Mouse (Mus musculus): ENCODE results near the gene Sun1. TPM values are rescaled to one million over a fixed set of nuclear protein-coding genes. Genes with fewer than 3 reads are reported as not detected.

The Sun1 gene
- polyA plus RNA-seq, 1 experiment from 2014 or later = 42.4 TPM

DNA sequence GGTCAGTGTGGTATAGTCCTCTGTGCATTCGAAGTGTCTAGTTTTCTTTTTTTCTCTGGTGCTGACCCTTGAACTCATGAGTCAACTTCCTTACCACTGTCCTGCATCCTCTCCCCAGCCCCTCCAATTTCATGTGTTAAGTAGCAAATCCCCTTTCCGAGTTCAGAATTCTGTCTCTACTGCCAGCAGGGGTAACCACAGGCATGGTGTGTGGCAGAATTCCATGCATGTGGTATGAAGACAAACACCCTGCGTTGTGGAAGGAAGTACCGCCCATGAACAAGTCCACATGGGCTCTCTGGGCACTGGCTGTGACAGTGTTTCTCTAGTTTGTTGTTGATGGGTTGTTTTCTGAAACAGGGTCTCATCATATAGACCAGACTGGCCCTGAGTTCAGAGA is 67.2 kb downstream of the Sun1 start:
- Histone ChIP-seq H3K4me1 (replicated peaks) (peaks cover 16% of the 10 kb centered on the region), H3K9me3 (replicated peaks) (no peaks in the 10 kb centered on the region), H3K27ac (ENCODE audit: poor library complexity, severe bottlenecking) (no peak overlapping the region), H3K9ac (no peak overlapping the region), H3K27me3 (replicated peaks) (no peaks in the 10 kb centered on the region), H3K4me2 (no peak overlapping the region), H3K36me3 (peaks cover 71% of the 10 kb centered on the region), H3K4me3 (no peak overlapping the region)
- WGBS = 89% methylated on average over 4 of the region's 4 CpGs
- no peak for ATAC-seq (ENCODE audit: insufficient number of reproducible peaks, low FRiP score)

DNA sequence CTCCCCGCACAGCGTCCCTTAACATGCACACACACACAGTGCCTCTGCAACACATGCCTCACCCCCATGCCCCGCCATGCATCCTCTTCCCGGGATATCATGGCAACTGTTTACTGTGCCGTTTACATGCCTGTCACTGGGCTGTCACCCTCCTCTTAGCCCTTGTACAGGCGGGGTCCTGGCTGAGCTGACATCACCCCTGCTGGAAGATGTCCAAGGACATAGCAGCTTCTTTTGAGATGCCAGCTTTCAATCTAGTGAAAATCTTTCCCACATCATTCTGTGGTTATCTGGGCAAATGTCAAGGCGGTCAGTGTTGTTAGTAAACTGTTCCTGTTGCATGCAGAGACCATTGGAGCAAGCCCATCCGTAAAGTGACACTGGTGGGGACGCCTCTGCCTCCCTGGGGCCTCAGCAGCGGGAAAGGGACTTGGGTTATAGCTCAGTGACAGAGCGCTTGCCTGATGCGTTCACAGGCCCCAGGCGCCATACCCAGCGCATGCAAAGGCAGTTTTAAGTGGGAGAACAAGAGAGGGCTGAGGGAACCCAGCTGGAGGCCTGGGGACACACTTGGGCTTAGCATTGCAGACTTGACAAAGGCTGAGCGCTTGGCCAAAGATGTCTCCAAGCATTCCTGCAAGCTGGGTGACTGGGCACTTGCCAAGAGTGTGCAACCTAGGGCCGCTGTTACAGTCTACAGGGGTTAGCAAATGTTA is 70.5 kb downstream of the Sun1 start:
- H3K9ac ChIP-seq = no peak overlapping the region
- ATAC-seq (ENCODE audit: insufficient number of reproducible peaks, low FRiP score) = no peak
- H3K27me3 ChIP-seq (replicated peaks) = no peaks in the 10 kb centered on the region

DNA sequence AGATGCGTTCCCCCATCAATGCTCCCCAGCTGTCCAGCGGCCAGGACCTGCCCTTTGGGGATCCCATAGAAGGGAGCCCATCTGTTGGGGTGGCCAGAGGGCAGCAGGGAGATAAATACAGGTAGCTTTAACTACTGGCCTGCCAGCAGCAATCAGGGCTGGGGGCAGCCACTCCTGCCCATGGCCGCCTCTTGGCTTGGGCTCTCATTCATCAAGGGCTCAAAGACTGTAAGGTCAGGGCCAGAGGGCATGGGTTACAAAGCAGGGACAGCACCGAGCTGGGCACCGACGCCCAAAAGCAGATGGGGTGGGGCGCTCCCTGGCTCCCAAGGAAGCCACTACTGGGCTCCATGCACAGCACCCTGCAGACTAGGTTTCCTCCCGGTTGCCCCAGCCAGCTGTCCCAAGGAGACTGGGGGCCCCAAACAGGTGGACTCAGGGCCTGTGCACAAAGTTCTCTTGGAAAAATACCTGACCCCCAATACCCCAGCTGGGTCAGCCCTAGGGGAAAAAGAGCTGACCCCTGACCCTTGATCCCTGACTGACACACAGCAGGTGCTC is 71.6 kb downstream of the Sun1 start:
- ATAC-seq (ENCODE audit: insufficient number of reproducible peaks, low FRiP score) = no peak; the same call in 1 of the 2 replicates
- Histone ChIP-seq H3K27ac (ENCODE audit: poor library complexity, severe bottlenecking) (no peak overlapping the region), H3K4me2 (no peak overlapping the region), H3K36me3 (peaks cover 27% of the 10 kb centered on the region), H3K4me1 (replicated peaks) (peaks cover 28% of the 10 kb centered on the region), H3K9ac (no peak overlapping the region), H3K4me3 (no peak overlapping the region), H3K27me3 (replicated peaks) (no peaks in the 10 kb centered on the region), H3K9me3 (replicated peaks) (no peaks in the 10 kb centered on the region)
- 70% methylated on average over 8 of the region's 8 CpGs for WGBS

More for the DNA sequence above, 70.5 kb downstream of the Sun1 start:
- H3K36me3 ChIP-seq = peaks cover 38% of the 10 kb centered on the region
- H3K4me3 ChIP-seq = no peak overlapping the region
- no peaks in the 10 kb centered on the region for H3K9me3 ChIP-seq (replicated peaks)
- peak overlapping the region; percentile 29; the same call in 1 of the 2 replicates for H3K27ac ChIP-seq (ENCODE audit: poor library complexity, severe bottlenecking)
- H3K4me2 ChIP-seq = no peak overlapping the region
- H3K4me1 ChIP-seq (replicated peaks) = peaks cover 28% of the 10 kb centered on the region
- 60% methylated on average over 16 of the region's 16 CpGs for WGBS

DNA sequence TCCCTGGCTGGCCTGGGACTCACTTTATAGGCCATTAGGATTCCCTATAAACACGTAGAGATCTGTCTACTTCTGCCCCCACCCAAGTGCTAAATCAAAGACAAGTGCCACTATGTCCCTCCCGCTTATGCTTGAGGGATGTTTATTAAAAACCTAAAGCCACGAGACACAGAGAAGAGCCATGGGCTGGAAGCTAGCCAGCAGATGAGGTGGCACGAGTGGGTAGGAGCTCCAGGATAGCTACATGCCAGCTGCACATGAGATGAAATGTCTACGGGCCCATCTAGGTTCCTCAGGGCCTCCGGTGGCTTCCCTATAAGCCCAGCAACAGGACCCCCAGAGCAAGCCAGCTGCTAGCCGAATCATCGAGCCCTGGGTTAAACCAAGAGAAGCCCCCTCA is 76.8 kb downstream of the Sun1 start:
- Histone ChIP-seq H3K9me3 (replicated peaks) (no peaks in the 10 kb centered on the region), H3K4me3 (no peak overlapping the region), H3K4me1 (replicated peaks) (peaks cover 22% of the 10 kb centered on the region), H3K27ac (ENCODE audit: poor library complexity, severe bottlenecking) (no peak overlapping the region), H3K4me2 (no peak overlapping the region), H3K36me3 (no peaks in the 10 kb centered on the region), H3K9ac (no peak overlapping the region), H3K27me3 (replicated peaks) (peaks cover 7% of the 10 kb centered on the region)
- WGBS = 76% methylated on average over 8 of the region's 8 CpGs
- ATAC-seq (ENCODE audit: insufficient number of reproducible peaks, low FRiP score) = no peak

DNA sequence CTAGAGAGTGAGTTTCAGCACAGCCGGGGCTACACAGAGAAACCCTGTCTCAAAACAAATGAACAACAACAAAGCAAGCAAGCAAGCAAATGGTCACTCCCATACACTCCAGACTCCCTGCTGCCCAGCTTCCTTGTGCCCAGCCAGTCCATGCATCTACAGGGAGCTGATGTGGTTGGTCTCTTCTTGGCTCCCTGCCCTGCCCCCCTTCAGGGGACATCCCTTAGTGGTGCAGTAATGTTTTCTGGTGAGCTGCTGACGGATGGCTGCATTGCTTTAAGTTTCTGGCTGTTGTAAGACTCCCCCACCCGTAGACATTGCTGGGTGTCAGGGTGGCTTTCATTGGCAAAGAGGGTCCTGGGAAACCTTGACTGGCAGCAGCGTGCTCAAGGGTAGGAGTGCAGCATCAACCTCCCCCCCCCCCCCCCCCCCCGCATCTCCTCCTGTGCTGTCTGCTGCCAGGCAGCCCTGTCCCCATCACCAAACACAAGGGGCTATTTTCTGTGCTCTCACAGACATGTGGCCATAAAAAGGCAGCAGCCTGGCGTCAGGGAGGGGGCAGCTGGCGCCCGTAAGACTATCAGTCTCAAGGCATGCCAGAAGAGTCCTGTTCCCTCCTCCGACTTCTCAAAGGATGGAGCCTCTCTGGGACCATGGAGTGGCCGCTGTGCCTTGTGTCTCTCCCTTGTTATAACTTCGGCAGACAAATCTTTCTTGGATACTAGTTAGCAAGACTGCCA is 81.1 kb downstream of the Sun1 start:
- ATAC-seq (ENCODE audit: insufficient number of reproducible peaks, low FRiP score) = peak; percentile 33; the same call in 1 of the 2 replicates
- no peak overlapping the region for H3K9ac ChIP-seq
- H3K4me1 ChIP-seq (replicated peaks) = peaks cover 22% of the 10 kb centered on the region
- H3K27ac ChIP-seq (ENCODE audit: poor library complexity, severe bottlenecking) = no peak overlapping the region
- no peak overlapping the region for H3K4me3 ChIP-seq
- H3K36me3 ChIP-seq = no peaks in the 10 kb centered on the region
- peaks cover 15% of the 10 kb centered on the region for H3K27me3 ChIP-seq (replicated peaks)
- H3K9me3 ChIP-seq (replicated peaks) = peaks cover 2% of the 10 kb centered on the region
- peak overlapping the region; percentile 5; the same call in 1 of the 2 replicates for H3K4me2 ChIP-seq
- WGBS = 42% methylated on average over 10 of the region's 11 CpGs

DNA sequence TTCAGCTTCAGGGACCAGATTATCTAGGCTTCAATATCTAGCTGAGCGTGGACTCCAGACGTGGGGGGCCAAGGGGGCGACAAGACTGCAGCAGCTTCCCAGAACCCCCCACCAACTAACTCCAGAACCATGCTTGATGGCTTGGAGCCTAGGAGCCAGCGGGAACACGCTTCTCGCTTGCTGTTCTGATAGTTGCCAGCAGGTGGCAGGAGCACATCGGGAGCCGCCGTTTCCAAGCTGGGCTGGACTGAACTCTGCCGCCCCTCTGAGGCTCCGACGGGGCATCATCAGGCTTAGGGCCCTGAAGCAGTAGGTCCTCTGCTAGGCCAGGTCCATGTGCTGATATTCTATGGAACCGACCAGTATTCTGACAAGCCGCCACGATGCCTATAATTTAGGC is 81.8 kb downstream of the Sun1 start:
- 0 out of 2 replicates have a peak, but pooled peaks have one; percentile 19 for ATAC-seq (ENCODE audit: insufficient number of reproducible peaks, low FRiP score)

DNA sequence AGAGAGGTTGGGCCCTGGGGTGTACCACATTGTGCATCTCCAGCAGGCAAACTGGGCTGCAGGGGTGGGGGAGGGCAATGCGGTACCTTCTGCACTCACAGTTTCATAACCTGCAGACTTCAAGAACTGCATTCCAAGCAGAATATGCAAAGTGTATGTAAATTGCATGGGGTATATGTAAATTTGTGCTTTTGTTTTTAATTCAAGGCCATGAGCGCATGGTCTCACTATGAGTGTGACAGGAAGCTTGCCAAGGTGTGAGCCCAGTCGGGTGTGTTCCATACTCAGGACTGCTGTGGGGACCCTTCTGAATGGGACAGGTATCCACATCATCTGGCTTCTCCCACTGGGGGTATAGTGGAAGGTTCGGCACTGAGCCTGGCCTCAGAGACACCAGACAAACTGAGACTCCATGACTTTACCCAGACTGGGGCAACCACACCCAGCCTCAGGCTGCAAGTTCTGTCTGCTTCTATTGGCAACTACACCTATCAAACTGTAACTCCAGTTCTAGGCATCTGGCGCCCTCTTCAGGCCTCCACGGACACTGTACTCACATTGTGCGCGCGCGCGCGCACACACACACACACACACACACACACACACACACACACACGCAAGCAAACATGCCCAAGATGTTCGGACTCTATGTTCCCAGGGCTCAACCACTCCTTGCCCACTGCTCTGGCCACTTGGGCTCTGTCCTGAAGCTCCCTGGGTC is 83.2 kb downstream of the Sun1 start:
- Histone ChIP-seq H3K9me3 (replicated peaks) (peaks cover 2% of the 10 kb centered on the region), H3K27me3 (replicated peaks) (peaks cover 15% of the 10 kb centered on the region), H3K9ac (no peak overlapping the region), H3K4me3 (no peak overlapping the region), H3K36me3 (no peaks in the 10 kb centered on the region), H3K27ac (ENCODE audit: poor library complexity, severe bottlenecking) (no peak overlapping the region), H3K4me1 (replicated peaks) (peaks cover 28% of the 10 kb centered on the region), H3K4me2 (no peak overlapping the region)
- ATAC-seq (ENCODE audit: insufficient number of reproducible peaks, low FRiP score) = no peak
- WGBS = 89% methylated on average over 14 of the region's 14 CpGs

More for the DNA sequence above, 81.8 kb downstream of the Sun1 start:
- peaks cover 2% of the 10 kb centered on the region for H3K9me3 ChIP-seq (replicated peaks)
- H3K9ac ChIP-seq = no peak overlapping the region
- H3K27ac ChIP-seq (ENCODE audit: poor library complexity, severe bottlenecking) = no peak overlapping the region
- no peak overlapping the region for H3K4me3 ChIP-seq
- H3K36me3 ChIP-seq = no peaks in the 10 kb centered on the region
- H3K27me3 ChIP-seq (replicated peaks) = peaks cover 15% of the 10 kb centered on the region
- H3K4me1 ChIP-seq (replicated peaks) = peaks cover 28% of the 10 kb centered on the region
- peak overlapping the region; percentile 5; the same call in 1 of the 2 replicates for H3K4me2 ChIP-seq
- WGBS = 5% methylated on average over 15 of the region's 15 CpGs

DNA sequence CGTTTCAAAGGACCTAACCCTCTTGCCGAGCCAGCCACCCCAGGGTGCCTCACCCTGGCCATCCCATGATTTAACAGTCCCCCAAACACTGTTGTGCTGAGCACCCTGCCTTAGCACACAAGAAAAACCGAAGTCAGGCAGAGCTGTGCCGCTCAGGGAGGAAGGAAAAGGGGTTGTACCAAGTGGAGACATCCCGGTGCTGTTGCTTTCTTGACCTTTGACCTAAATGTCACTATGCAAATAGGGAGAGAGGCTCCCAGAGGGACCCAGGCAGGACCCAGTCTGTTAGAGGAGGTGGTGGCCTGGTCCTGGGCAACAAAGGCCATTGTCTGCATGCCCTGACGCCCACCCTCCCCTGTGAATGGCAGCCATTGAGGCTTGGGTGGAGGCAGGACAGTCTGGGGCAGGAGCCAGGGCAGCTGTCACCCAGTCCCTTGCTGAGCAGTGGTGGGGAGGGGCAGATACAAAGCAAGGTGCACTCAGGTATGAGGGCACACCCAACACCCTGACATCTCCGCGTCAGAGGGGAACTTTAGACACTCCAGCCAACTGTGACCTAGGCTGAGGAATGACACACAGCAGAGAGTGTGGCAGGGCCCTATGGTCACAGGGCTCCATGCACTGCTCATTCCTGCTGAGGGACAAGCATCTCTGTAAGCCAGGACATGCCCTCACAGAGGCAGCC is 85.1 kb downstream of the Sun1 start:
- Histone ChIP-seq H3K9me3 (replicated peaks) (peaks cover 2% of the 10 kb centered on the region), H3K9ac (no peak overlapping the region), H3K27me3 (replicated peaks) (peaks cover 9% of the 10 kb centered on the region; the same call in 1 of the 2 replicates), H3K4me1 (replicated peaks) (peaks cover 28% of the 10 kb centered on the region), H3K36me3 (no peaks in the 10 kb centered on the region), H3K27ac (ENCODE audit: poor library complexity, severe bottlenecking) (no peak overlapping the region), H3K4me2 (no peak overlapping the region), H3K4me3 (no peak overlapping the region)
- ATAC-seq (ENCODE audit: insufficient number of reproducible peaks, low FRiP score) = no peak
- WGBS = 50% methylated on average over 8 of the region's 8 CpGs

DNA sequence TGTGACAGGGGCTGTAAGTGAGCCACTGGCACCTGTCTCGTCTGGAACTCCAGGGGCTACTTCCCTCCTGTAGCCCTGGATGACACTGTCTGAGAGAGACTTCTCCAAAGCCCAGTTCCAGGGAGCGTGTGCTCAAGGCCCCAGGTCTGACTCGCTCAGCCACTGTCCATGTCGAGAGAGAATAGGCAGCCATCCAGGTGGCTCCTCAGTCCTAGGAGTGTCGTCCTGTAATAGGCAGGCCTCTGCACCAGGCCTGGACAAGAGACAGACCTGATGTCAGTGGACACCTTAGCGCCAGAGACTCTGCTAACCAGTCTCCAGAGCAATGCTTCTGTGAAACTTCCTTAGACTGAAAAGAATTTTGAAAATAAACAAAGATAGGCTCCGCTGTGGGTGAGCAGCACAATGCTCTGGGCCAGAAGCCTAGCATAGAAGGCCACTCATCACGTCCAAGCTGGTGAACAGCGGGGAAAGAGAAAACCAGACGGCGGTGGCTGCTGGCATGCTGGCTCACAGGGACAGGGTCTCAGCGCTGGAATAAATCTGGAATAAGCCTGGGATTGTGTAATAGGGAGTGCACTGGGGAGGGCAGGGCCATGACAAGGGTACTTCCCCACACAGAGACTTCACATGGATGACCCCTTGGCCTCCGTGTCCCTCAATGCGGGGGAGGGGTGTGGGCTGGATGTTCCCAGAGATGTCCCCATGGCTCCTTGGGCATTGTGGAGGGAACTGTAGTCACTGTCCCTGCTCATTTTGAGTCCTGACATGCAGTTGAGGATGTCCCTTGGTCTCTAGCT is 85.9 kb downstream of the Sun1 start:
- Histone ChIP-seq H3K4me2 (no peak overlapping the region), H3K27me3 (replicated peaks) (0 out of 2 replicates have a peak, but pooled peaks cover 9% of the 10 kb centered on the region), H3K9ac (no peak overlapping the region), H3K4me1 (replicated peaks) (peaks cover 25% of the 10 kb centered on the region), H3K4me3 (no peak overlapping the region), H3K9me3 (replicated peaks) (peaks cover 2% of the 10 kb centered on the region), H3K36me3 (no peaks in the 10 kb centered on the region), H3K27ac (ENCODE audit: poor library complexity, severe bottlenecking) (no peak overlapping the region)
- WGBS = 48% methylated on average over 14 of the region's 14 CpGs
- no peak for ATAC-seq (ENCODE audit: insufficient number of reproducible peaks, low FRiP score)

DNA sequence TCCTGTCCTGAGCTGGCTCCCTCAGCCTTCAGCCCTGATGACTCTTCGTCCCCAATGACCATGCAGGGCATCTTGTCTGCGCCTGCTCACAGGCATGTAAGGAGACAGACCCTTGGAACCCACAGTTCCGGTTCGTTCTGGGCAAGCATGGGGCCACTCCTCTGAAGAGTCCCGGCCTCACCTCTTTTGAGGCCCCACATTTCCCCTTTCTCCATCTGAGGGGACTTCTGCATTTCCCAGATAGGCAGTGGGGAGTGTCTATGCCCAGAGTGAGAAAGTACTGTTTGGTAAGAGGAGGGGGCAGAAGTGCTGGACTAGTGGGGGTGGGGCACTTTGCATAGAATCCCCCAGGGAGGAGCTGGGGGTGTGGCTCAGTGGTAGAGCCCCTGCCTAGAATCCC is 86.7 kb downstream of the Sun1 start:
- peaks cover 18% of the 10 kb centered on the region for H3K4me1 ChIP-seq (replicated peaks)
- no peak overlapping the region for H3K9ac ChIP-seq
- H3K4me3 ChIP-seq = no peak overlapping the region
- no peak overlapping the region for H3K27ac ChIP-seq (ENCODE audit: poor library complexity, severe bottlenecking)
- H3K9me3 ChIP-seq (replicated peaks) = peaks cover 2% of the 10 kb centered on the region
- no peak overlapping the region for H3K4me2 ChIP-seq
- no peak for ATAC-seq (ENCODE audit: insufficient number of reproducible peaks, low FRiP score)
- 0 out of 2 replicates have a peak, but pooled peaks cover 9% of the 10 kb centered on the region for H3K27me3 ChIP-seq (replicated peaks)
- WGBS = 82% methylated on average over 5 of the region's 5 CpGs
- no peaks in the 10 kb centered on the region for H3K36me3 ChIP-seq
